Mouse (Mus musculus) brain, embryonic 14.5 days (tissue): ENCODE measurements around the gene Micu1.

ENCODE experiments used
- CTCF ChIP-seq: fragments of 200-500 bp; IDR thresholded peaks from 2 replicates; pipeline ENCODE4 v1.5.1; 2012; ENCODE audit warnings: inconsistent platforms, mild to moderate bottlenecking, moderate library complexity, borderline replicate concordance; ENCODE audit not compliant: insufficient read depth, insufficient read length; ENCODE audit errors: extremely low read depth
- POLR2A ChIP-seq: fragments of 200-500 bp; IDR thresholded peaks from 2 replicates; pipeline ENCODE4 v1.6.1; 2012; ENCODE audit warnings: mild to moderate bottlenecking, inconsistent platforms, borderline replicate concordance; ENCODE audit not compliant: poor library complexity, insufficient read depth, insufficient read length, severe bottlenecking; ENCODE audit errors: extremely low read depth

DNA sequence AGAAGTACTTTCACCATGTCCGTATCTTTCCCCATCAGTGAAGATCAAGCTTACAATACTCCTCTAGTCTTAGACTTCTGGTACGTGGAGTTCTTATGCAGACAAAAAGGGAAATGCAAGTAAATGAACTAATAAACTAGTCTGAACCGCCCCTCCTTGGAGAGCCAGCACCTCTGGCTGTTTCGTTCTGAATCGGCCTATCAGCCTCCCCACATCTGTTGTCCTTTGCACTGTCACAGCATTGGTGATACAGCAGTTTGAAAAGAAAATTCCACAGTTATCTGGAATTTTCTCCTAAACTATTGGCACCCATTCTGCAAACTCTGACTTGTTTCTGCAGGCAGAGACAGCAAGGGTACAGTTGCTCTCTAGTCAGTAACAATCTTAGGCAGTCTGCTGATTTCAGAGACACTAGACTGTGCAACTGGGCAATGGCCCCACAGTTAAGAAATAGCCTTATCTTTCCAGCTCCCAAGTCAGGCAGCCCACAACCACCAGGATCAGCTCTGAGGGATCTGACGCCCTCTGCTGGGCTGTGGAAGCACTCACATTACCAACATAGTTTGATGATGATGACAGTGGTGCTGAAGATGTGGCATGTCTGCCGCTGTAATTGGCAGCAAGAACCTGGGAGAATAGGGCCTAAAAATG is 112.4 kb downstream of the Micu1 start:
- no peak for TF ChIP-seq POLR2A
- TF ChIP-seq CTCF = peak; percentile 71
